Mouse (Mus musculus): ENCODE results near the gene Olfr62. TPM values are rescaled to one million over a fixed set of nuclear protein-coding genes. Genes with fewer than 3 reads are reported as not detected.
A peak's percentile ranks its signal among the peaks of the same experiment; 100 is the strongest.

Gene Olfr62
- not detected in 2 replicates for polyA plus RNA-seq (2014; fragmentation: Nextera tagmentation; extraction: Ambion mirVana)

DNA sequence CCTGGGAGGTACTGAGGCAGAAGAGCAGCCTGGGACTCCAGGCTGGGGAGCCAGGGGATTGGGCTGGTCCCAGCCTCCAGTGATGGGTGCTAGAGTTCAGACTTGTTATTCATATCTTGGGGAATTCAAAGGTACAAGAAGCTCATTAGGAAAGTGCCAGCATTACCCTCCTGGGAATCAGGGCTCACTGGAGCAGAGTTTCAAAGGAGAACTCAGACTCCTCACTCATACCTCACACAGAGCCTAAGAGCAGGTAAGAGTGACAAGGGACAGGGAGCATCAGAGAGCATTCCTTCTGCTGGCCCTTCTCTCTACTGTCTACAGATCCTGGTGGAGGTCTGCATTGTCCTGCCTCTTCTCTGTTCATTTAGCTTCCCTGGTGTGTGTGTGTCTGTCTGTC, at the start of gene Olfr62:
Gene Olfr62, plus strand, starts transcription at position 301 of the 400 bp plus-strand sequence.
- no peak for ATAC-seq (ENCODE audit: low read depth)
- Histone ChIP-seq H3K9ac (replicated peaks; ENCODE audit: low read depth, low read length) (no peak within 1 kb of the TSS), H3K27me3 (ENCODE audit: control insufficient read depth, insufficient read depth, low read length) (no peaks in the 10 kb centered on the region), H3K27ac (ENCODE audit: low read depth, low read length) (no peak within 1 kb of the TSS), H3K9me3 (ENCODE audit: control insufficient read depth, low read length) (no peaks in the 10 kb centered on the region), H3K4me3 (ENCODE audit: low read depth, low read length) (no peak within 1 kb of the TSS), H3K4me2 (ENCODE audit: low read depth, low read length) (no peak within 1 kb of the TSS), H3K4me1 (ENCODE audit: control insufficient read depth, insufficient read depth, low read length) (no peaks in the 10 kb centered on the region), H3K36me3 (ENCODE audit: control insufficient read depth, insufficient read depth, low read length) (no peaks in the 10 kb centered on the region)

DNA sequence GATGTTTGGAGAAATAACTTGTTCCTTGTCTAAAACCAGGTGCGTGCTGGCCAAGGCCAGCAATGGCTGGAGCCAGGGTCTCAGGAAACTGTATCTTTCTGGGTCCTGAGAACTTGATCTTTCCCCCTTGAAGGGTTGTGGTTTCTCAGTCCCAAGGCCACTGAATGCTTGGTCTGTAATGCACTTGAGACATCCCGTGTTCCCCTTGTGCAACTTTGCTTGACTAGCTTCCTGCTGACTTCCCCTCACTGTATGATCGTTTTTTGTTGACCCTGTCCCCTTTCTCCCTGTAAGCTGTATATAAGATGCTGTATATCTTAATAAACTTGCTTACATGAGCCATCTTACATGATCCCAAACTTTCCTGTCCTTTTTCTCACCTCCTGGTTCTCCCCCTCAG, 48.9 kb upstream of the Olfr62 start:
- Histone ChIP-seq H3K36me3 (ENCODE audit: control insufficient read depth, insufficient read depth, low read length) (no peaks in the 10 kb centered on the region), H3K4me2 (ENCODE audit: low read depth, low read length) (no peak overlapping the region), H3K27ac (ENCODE audit: low read depth, low read length) (no peak overlapping the region), H3K4me3 (ENCODE audit: low read depth, low read length) (no peak overlapping the region), H3K4me1 (ENCODE audit: control insufficient read depth, insufficient read depth, low read length) (no peaks in the 10 kb centered on the region), H3K27me3 (ENCODE audit: control insufficient read depth, insufficient read depth, low read length) (no peaks in the 10 kb centered on the region), H3K9me3 (ENCODE audit: control insufficient read depth, low read length) (no peaks in the 10 kb centered on the region), H3K9ac (replicated peaks; ENCODE audit: low read depth, low read length) (no peak overlapping the region)
- ATAC-seq (ENCODE audit: low read depth): no peak
- 79% methylated on average over 3 of the region's 3 CpGs for WGBS

DNA sequence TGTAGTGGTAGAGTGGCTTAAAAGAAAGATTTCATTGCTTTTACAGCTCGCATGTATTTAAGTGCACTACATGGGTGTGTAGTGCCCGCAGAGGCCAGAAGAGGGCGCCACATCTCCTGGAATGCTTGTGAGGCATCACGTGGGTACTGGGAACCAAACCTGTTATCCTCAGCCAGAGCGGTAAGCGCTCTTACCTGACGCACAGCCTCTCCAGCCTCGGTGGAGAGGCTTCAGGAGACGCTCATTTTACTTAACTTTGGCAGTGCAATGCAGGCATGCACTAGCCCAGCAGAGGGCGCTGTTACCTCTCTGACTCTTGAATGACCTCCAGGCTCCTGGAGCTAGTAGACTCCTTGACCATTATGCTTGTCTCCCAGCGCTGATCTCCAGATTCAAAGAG, 46.1 kb upstream of the Olfr62 start:
- H3K4me2 ChIP-seq (ENCODE audit: low read depth, low read length): no peak overlapping the region
- WGBS: 25% methylated on average over 11 of the region's 11 CpGs
- H3K36me3 ChIP-seq (ENCODE audit: control insufficient read depth, insufficient read depth, low read length): no peaks in the 10 kb centered on the region
- no peak for ATAC-seq (ENCODE audit: low read depth)
- no peak overlapping the region for H3K27ac ChIP-seq (ENCODE audit: low read depth, low read length)
- H3K27me3 ChIP-seq (ENCODE audit: control insufficient read depth, insufficient read depth, low read length): no peaks in the 10 kb centered on the region
- H3K9ac ChIP-seq (replicated peaks; ENCODE audit: low read depth, low read length): no peak overlapping the region
- no peaks in the 10 kb centered on the region for H3K9me3 ChIP-seq (ENCODE audit: control insufficient read depth, low read length)
- no peak overlapping the region for H3K4me3 ChIP-seq (ENCODE audit: low read depth, low read length)
- H3K4me1 ChIP-seq (ENCODE audit: control insufficient read depth, insufficient read depth, low read length): no peaks in the 10 kb centered on the region

DNA sequence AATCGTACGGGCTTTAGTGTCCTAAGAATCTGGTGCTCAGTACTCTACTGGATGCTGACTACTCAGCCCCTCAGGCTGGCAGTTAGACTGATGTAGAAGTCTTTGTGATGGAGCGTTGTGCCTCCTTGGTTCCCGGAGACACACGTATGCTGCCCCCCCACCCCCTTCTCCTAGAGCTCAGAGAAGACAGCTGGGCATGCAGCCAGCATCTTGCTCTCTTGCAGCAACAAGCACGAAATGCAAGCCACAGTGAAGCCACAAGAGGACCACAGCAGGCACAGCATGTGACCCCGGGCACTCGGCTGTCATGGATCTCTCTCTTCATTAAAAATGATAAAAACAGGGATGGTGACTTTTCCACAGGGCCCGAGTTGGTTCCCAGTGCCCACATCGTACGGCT, 43.3 kb upstream of the Olfr62 start:
- no peak for ATAC-seq (ENCODE audit: low read depth)
- Histone ChIP-seq H3K27ac (ENCODE audit: low read depth, low read length) (no peak overlapping the region), H3K27me3 (ENCODE audit: control insufficient read depth, insufficient read depth, low read length) (no peaks in the 10 kb centered on the region), H3K9ac (replicated peaks; ENCODE audit: low read depth, low read length) (no peak overlapping the region), H3K4me1 (ENCODE audit: control insufficient read depth, insufficient read depth, low read length) (no peaks in the 10 kb centered on the region), H3K9me3 (ENCODE audit: control insufficient read depth, low read length) (no peaks in the 10 kb centered on the region), H3K4me2 (ENCODE audit: low read depth, low read length) (no peak overlapping the region), H3K36me3 (ENCODE audit: control insufficient read depth, insufficient read depth, low read length) (no peaks in the 10 kb centered on the region), H3K4me3 (ENCODE audit: low read depth, low read length) (no peak overlapping the region)
- 77% methylated on average over 11 of the region's 11 CpGs for WGBS

DNA sequence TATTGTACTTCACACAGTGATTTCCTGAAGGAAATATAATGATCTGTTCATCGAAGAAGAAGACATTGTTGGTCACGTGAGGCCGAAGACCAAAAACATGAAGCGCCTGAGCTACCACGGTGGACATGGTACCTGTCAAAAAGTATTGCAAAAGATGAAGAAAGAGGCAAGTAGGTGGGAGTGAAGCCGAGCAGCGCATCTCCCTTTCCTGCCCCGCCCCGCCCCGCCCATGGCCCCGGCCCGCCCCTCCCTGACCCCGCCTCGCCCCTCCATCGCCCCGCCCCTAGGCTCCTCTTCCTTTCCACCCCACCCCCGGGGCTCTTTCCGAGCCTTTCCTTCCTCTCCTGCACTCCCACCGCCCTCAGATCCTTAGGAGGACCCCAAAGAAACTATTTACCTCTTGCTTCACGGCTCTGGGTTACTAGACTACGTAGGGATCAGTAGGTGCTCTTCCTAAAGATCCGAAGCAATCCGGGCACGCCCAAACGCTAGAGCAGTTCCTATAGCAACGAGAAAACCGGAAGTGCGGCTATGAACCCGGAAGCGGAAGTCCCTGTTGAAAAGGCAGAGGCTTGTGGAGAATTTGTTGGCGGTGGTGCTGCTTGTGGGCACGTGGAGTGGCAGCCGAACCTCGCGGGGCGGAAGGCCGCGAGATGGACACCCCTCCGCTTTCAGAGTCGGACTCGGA, 38.3 kb upstream of the Olfr62 start, which contains the start of the genes Cfap57 and Ebna1bp2:
Gene Cfap57, minus strand, starts transcription at position 499 of the 688 bp plus-strand sequence.
Gene Ebna1bp2, plus strand, starts transcription at position 521 of the 688 bp plus-strand sequence.
- under 1% methylated on average over 37 of the region's 41 CpGs for whole genome bisulfite sequencing

DNA sequence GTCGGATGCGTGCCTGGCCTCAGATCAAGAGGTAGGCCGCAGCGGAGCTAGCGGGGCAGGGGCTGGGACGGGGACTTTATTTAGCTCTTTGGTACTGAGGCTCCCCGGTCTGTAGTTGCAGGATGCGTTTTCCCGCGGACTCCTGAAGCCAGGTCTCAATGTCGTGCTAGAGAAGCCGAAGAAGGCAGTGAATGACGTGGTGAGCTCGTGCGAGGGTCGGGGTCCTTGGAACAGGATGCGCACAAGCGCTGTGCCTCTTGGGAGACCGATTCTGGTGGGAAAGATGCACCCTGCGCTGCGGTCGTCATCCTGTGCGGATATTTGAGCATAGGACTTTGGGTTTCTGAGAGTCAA, 37.8 kb upstream of the Olfr62 start:
- under 1% methylated on average over 23 of the region's 23 CpGs for WGBS
- no peak overlapping the region for H3K27ac ChIP-seq (ENCODE audit: low read depth, low read length)

More for the DNA sequence above, 38.3 kb upstream of the Olfr62 start, which contains the start of the genes Cfap57 and Ebna1bp2:
- ATAC-seq (ENCODE audit: low read depth): peak; percentile 97
- peaks cover 7% of the 10 kb centered on the region for H3K4me1 ChIP-seq (ENCODE audit: control insufficient read depth, insufficient read depth, low read length)
- H3K9me3 ChIP-seq (ENCODE audit: control insufficient read depth, low read length): no peaks in the 10 kb centered on the region
- no peak within 1 kb of the TSS for H3K27ac ChIP-seq (ENCODE audit: low read depth, low read length)
- H3K4me3 ChIP-seq (ENCODE audit: low read depth, low read length): peak within 1 kb of the TSS; percentile 57
- peak within 1 kb of the TSS; percentile 43 for H3K9ac ChIP-seq (replicated peaks; ENCODE audit: low read depth, low read length)
- H3K4me2 ChIP-seq (ENCODE audit: low read depth, low read length): peak within 1 kb of the TSS; percentile 82
- no peaks in the 10 kb centered on the region for H3K27me3 ChIP-seq (ENCODE audit: control insufficient read depth, insufficient read depth, low read length)
- peaks cover 16% of the 10 kb centered on the region for H3K36me3 ChIP-seq (ENCODE audit: control insufficient read depth, insufficient read depth, low read length)

DNA sequence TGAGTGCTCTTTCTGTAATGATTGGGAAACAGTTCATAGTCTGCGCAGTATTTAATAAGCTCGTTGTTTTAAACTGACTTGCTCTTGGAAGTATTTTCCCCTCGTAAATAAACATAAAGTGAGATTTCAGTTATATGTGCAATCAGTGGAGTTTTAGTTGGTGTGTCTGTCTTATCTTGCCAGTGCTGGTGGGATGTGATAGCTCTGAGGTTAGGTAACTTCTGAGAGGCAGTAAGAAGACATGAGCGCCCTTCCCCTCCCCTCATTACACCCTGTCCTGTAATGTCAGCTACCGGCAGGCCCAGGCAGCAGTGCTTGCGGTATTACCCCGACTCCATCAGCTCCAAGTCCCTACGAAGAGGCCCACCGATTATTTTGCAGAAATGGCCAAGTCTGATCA, 37.0 kb upstream of the Olfr62 start:
- H3K4me2 ChIP-seq (ENCODE audit: low read depth, low read length): peak overlapping the region; percentile 82
- no peak for ATAC-seq (ENCODE audit: low read depth)
- H3K36me3 ChIP-seq (ENCODE audit: control insufficient read depth, insufficient read depth, low read length): peaks cover 28% of the 10 kb centered on the region
- peak overlapping the region; percentile 57 for H3K4me3 ChIP-seq (ENCODE audit: low read depth, low read length)
- H3K27ac ChIP-seq (ENCODE audit: low read depth, low read length): no peak overlapping the region
- H3K27me3 ChIP-seq (ENCODE audit: control insufficient read depth, insufficient read depth, low read length): no peaks in the 10 kb centered on the region
- H3K9me3 ChIP-seq (ENCODE audit: control insufficient read depth, low read length): no peaks in the 10 kb centered on the region
- H3K9ac ChIP-seq (replicated peaks; ENCODE audit: low read depth, low read length): peak overlapping the region; percentile 43; the same call in 1 of the 2 replicates
- 90% methylated on average over 9 of the region's 9 CpGs for WGBS
- H3K4me1 ChIP-seq (ENCODE audit: control insufficient read depth, insufficient read depth, low read length): peaks cover 7% of the 10 kb centered on the region

More for the DNA sequence above, 37.8 kb upstream of the Olfr62 start:
- peak overlapping the region; percentile 43 for H3K9ac ChIP-seq (replicated peaks; ENCODE audit: low read depth, low read length)
- ATAC-seq (ENCODE audit: low read depth): no peak
- H3K27me3 ChIP-seq (ENCODE audit: control insufficient read depth, insufficient read depth, low read length): no peaks in the 10 kb centered on the region
- H3K4me3 ChIP-seq (ENCODE audit: low read depth, low read length): peak overlapping the region; percentile 57
- H3K4me2 ChIP-seq (ENCODE audit: low read depth, low read length): peak overlapping the region; percentile 82
- no peaks in the 10 kb centered on the region for H3K9me3 ChIP-seq (ENCODE audit: control insufficient read depth, low read length)
- peaks cover 7% of the 10 kb centered on the region for H3K4me1 ChIP-seq (ENCODE audit: control insufficient read depth, insufficient read depth, low read length)
- H3K36me3 ChIP-seq (ENCODE audit: control insufficient read depth, insufficient read depth, low read length): peaks cover 21% of the 10 kb centered on the region

DNA sequence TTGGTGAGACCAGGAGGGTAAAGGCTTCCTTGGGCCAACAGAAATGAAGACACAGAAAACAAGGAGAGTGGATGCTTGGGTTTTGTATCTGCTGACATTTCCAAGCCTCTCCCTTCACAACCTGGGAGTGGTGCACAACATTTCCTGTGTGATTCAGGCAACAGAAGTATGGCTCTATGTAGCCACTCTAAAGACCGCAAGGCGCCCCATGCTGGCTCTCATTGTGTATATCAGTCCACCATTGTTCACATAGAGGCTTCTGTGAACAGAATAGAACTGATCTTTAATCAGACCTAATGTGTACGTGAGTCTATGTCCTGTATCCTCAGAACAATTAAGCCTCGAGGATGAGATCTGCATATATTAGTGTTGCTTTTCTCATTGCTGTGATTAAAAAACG, 28.5 kb upstream of the Olfr62 start:
- no peaks in the 10 kb centered on the region for H3K4me1 ChIP-seq (ENCODE audit: control insufficient read depth, insufficient read depth, low read length)
- H3K4me3 ChIP-seq (ENCODE audit: low read depth, low read length): no peak overlapping the region
- no peak overlapping the region for H3K9ac ChIP-seq (replicated peaks; ENCODE audit: low read depth, low read length)
- H3K4me2 ChIP-seq (ENCODE audit: low read depth, low read length): no peak overlapping the region
- no peaks in the 10 kb centered on the region for H3K27me3 ChIP-seq (ENCODE audit: control insufficient read depth, insufficient read depth, low read length)
- no peak for ATAC-seq (ENCODE audit: low read depth)
- H3K27ac ChIP-seq (ENCODE audit: low read depth, low read length): no peak overlapping the region
- 84% methylated on average over 5 of the region's 5 CpGs for WGBS
- H3K9me3 ChIP-seq (ENCODE audit: control insufficient read depth, low read length): no peaks in the 10 kb centered on the region
- H3K36me3 ChIP-seq (ENCODE audit: control insufficient read depth, insufficient read depth, low read length): peaks cover 40% of the 10 kb centered on the region

DNA sequence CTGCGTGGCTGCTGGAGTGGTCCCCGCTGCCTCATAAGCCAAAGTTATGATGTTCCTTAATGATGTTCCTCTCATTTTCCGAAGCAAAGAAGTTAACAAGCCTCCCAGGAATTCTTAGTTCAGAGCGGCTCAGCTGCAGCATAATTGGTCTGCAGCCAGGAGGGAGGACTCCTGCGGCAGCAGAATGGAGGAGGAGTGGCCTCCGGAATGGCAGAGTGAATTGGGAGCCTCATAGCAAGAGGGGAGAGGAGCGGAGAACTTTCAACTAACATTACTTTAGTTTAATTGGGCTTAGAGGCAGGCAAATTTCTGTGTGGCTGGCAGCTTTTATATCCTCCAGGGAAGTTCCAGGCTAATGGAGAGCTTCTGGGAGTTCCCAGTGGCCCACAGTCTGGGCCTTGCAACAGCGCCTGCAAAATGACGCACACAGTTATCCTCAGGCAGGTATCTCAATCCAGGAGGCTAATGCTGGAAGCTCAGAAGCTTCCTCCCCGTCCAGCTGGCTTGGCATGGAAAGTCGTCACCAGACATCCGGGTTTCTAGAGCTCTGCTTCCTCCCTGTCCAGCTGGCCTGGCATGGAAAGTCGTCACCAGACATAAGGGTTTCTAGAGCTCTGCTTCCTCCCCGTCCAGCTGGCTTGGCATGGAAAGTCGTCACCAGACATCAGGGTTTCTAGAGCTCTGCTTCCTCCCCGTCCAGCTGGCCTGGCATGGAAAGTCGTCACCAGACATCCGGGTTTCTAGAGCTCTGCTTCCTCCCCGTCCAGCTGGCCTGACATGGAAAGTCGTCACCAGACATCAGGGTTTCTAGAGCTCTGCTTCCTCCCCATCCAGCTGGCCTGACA, 16.2 kb upstream of the Olfr62 start:
- Histone ChIP-seq H3K4me3 (ENCODE audit: low read depth, low read length) (no peak overlapping the region), H3K9ac (replicated peaks; ENCODE audit: low read depth, low read length) (no peak overlapping the region)

More for the DNA sequence above, 16.2 kb upstream of the Olfr62 start:
- 36% methylated on average over 20 of the region's 20 CpGs for WGBS
- peak; percentile 74; the same call in 1 of the 2 replicates for ATAC-seq (ENCODE audit: low read depth)
- Histone ChIP-seq H3K4me2 (ENCODE audit: low read depth, low read length) (no peak overlapping the region), H3K36me3 (ENCODE audit: control insufficient read depth, insufficient read depth, low read length) (no peaks in the 10 kb centered on the region), H3K4me1 (ENCODE audit: control insufficient read depth, insufficient read depth, low read length) (no peaks in the 10 kb centered on the region), H3K27ac (ENCODE audit: low read depth, low read length) (no peak overlapping the region), H3K9me3 (ENCODE audit: control insufficient read depth, low read length) (no peaks in the 10 kb centered on the region), H3K27me3 (ENCODE audit: control insufficient read depth, insufficient read depth, low read length) (no peaks in the 10 kb centered on the region)

Data from neural tube, embryonic 14.5 days (tissue).